Mouse (Mus musculus) neural tube, embryonic 14.5 days (tissue): Measurements from ENCODE around the gene Arid3a. TPM values are rescaled to one million over a fixed set of nuclear protein-coding genes. Genes with fewer than 3 reads are reported as not detected.

Experiments used
- ATAC-seq: fragments of 200-750 bp; cut with Nextera tagmentation; 2 replicates; pipeline ENCODE4 v1.8.0; 2017; ENCODE audit warnings: low read depth, mild to moderate bottlenecking, moderate TSS enrichment, moderate library complexity
- H3K27ac ChIP-seq: fragments of 300-500 bp; sonication (generic); 2 replicates; pipeline ENCODE4 v1.5.1; 2014; ENCODE audit warnings: low read depth, mild to moderate bottlenecking, control low read depth, low read length, moderate library complexity, mixed read lengths
- H3K27me3 ChIP-seq: fragments of 300-500 bp; sonication (generic); 2 replicates; pipeline ENCODE4 v1.6.1; 2014; ENCODE audit warnings: low read length; ENCODE audit not compliant: control insufficient read depth, insufficient read depth
- H3K36me3 ChIP-seq: fragments of 300-500 bp; sonication (generic); 2 replicates; pipeline ENCODE4 v1.6.1; 2014; ENCODE audit warnings: low read length, mixed read lengths; ENCODE audit not compliant: control insufficient read depth, insufficient read depth
- H3K4me1 ChIP-seq: fragments of 300-500 bp; sonication (generic); 2 replicates; pipeline ENCODE4 v1.6.1; 2014; ENCODE audit warnings: low read length; ENCODE audit not compliant: control insufficient read depth, insufficient read depth
- H3K4me2 ChIP-seq: fragments of 300-500 bp; sonication (generic); 2 replicates; pipeline ENCODE4 v1.6.1; 2014; ENCODE audit warnings: mild to moderate bottlenecking, low read depth, low read length, control low read depth
- H3K4me3 ChIP-seq: fragments of 300-500 bp; sonication (generic); 2 replicates; pipeline ENCODE4 v1.5.1; 2014; ENCODE audit warnings: low read depth, low read length, control low read depth, mixed read lengths
- H3K9ac ChIP-seq: fragments of 300-500 bp; sonication (generic); replicated peaks from 2 replicates; pipeline ENCODE4 v1.6.1; 2014; ENCODE audit warnings: low read depth, mild to moderate bottlenecking, control low read depth, low read length, mixed read lengths
- H3K9me3 ChIP-seq: fragments of 300-500 bp; sonication (generic); 2 replicates; pipeline ENCODE4 v1.6.1; 2016; ENCODE audit warnings: low read length; ENCODE audit not compliant: control insufficient read depth
- WGBS: fragments of 180-500 bp; shearing (Covaris S2); extraction: QIAGEN DNeasy Blood & Tissue Kit; methylation state at CpG from one replicate; pipeline ENCODE4 v1.1.7; 2014; 5-methylcytosine and 5-hydroxymethylcytosine counted together
- polyA plus RNA-seq: library from polyadenylated mRNA; unstranded; fragments of >200 nt; fragmentation: Nextera tagmentation; extraction: Ambion mirVana; gene quantifications from 2 replicates; pipeline ENCODE4 v1.2.1, GENCODE M21; 2014

Gene Arid3a
- polyA plus RNA-seq, 1 experiment from 2014 or later = 5.1 TPM

- ATAC-seq = no peak
- 70% methylated on average over 7 of the region's 7 CpGs for WGBS
- Histone ChIP-seq H3K9ac (no peak overlapping the region), H3K27ac (no peak overlapping the region), H3K4me2 (peak overlapping the region; percentile 95; the same call in 1 of the 2 replicates), H3K4me1 (peaks cover 23% of the 10 kb centered on the region), H3K36me3 (peaks cover 9% of the 10 kb centered on the region; the same call in 1 of the 2 replicates), H3K4me3 (peak overlapping the region; percentile 71; the same call in 1 of the 2 replicates), H3K27me3 (peaks cover 27% of the 10 kb centered on the region), H3K9me3 (no peaks in the 10 kb centered on the region)
Measured at GRCm38 (mm10) chr10:79914948-79915596, 11.8 kb upstream of the Arid3a start.

- Histone ChIP-seq H3K4me3 (peak overlapping the region; percentile 71), H3K27ac (peak overlapping the region; percentile 82; the same call in 1 of the 2 replicates), H3K27me3 (peaks cover 37% of the 10 kb centered on the region), H3K9ac (peak overlapping the region; percentile 98), H3K4me1 (peaks cover 25% of the 10 kb centered on the region), H3K9me3 (no peaks in the 10 kb centered on the region), H3K36me3 (peaks cover 6% of the 10 kb centered on the region; the same call in 1 of the 2 replicates), H3K4me2 (peak overlapping the region; percentile 95)
- no peak for ATAC-seq
- WGBS = 12% methylated on average over 8 of the region's 8 CpGs
Measured at GRCm38 (mm10) chr10:79916081-79916480, 10.8 kb upstream of the Arid3a start.

GRCm38 (mm10) chr10:79916808-79917531, 9.9 kb upstream of the Arid3a start, which contains the start of gene Kiss1r:
Gene Kiss1r (plus strand): TSS chr10:79916971.
- Histone ChIP-seq H3K36me3 (no peaks in the 10 kb centered on the region), H3K9ac (peak within 1 kb of the TSS; percentile 98), H3K9me3 (no peaks in the 10 kb centered on the region), H3K4me3 (peak within 1 kb of the TSS; percentile 71), H3K27ac (peak within 1 kb of the TSS; percentile 82), H3K4me2 (peak within 1 kb of the TSS; percentile 95), H3K4me1 (peaks cover 25% of the 10 kb centered on the region), H3K27me3 (peaks cover 45% of the 10 kb centered on the region)
- 1% methylated on average over 42 of the region's 42 CpGs for WGBS
- peak; percentile 86 for ATAC-seq

- H3K9me3 ChIP-seq = no peaks in the 10 kb centered on the region
Measured at GRCm38 (mm10) chr10:79917532-79918100, 9.2 kb upstream of the Arid3a start.

GRCm38 (mm10) chr10:79918231-79919078, 8.4 kb upstream of the Arid3a start:
- Histone ChIP-seq H3K4me2 (peak overlapping the region; percentile 8; the same call in 1 of the 2 replicates), H3K4me1 (peaks cover 25% of the 10 kb centered on the region), H3K36me3 (no peaks in the 10 kb centered on the region), H3K27ac (no peak overlapping the region), H3K4me3 (peak overlapping the region; percentile 9; the same call in 1 of the 2 replicates), H3K9ac (no peak overlapping the region), H3K9me3 (no peaks in the 10 kb centered on the region), H3K27me3 (peaks cover 60% of the 10 kb centered on the region)
- ATAC-seq = no peak
- 2% methylated on average over 35 of the region's 35 CpGs for WGBS

More at GRCm38 (mm10) chr10:79917532-79918100, 9.2 kb upstream of the Arid3a start:
- H3K9ac ChIP-seq = peak overlapping the region; percentile 98
- H3K27me3 ChIP-seq = peaks cover 51% of the 10 kb centered on the region
- H3K4me2 ChIP-seq = peak overlapping the region; percentile 95
- peak overlapping the region; percentile 71; the same call in 1 of the 2 replicates for H3K4me3 ChIP-seq
- 72% methylated on average over 5 of the region's 5 CpGs for WGBS
- H3K36me3 ChIP-seq = no peaks in the 10 kb centered on the region
- H3K27ac ChIP-seq = no peak overlapping the region
- H3K4me1 ChIP-seq = peaks cover 25% of the 10 kb centered on the region
- no peak for ATAC-seq

GRCm38 (mm10) chr10:79919251-79919849, 7.5 kb upstream of the Arid3a start:
- Histone ChIP-seq H3K4me2 (no peak overlapping the region), H3K9ac (no peak overlapping the region), H3K4me1 (peaks cover 22% of the 10 kb centered on the region), H3K9me3 (no peaks in the 10 kb centered on the region), H3K27me3 (peaks cover 60% of the 10 kb centered on the region), H3K4me3 (no peak overlapping the region), H3K27ac (no peak overlapping the region), H3K36me3 (no peaks in the 10 kb centered on the region)
- 2% methylated on average over 21 of the region's 21 CpGs for WGBS
- ATAC-seq = no peak

GRCm38 (mm10) chr10:79920056-79920890, 6.6 kb upstream of the Arid3a start:
- Histone ChIP-seq H3K27me3 (peaks cover 60% of the 10 kb centered on the region), H3K9me3 (no peaks in the 10 kb centered on the region), H3K4me2 (peak overlapping the region; percentile 44; the same call in 1 of the 2 replicates), H3K27ac (no peak overlapping the region), H3K36me3 (no peaks in the 10 kb centered on the region), H3K9ac (0 out of 2 replicates have a peak overlapping the region, but pooled peaks have one; percentile 7), H3K4me1 (peaks cover 16% of the 10 kb centered on the region), H3K4me3 (no peak overlapping the region; the same call in 1 of the 2 replicates)
- no peak for ATAC-seq
- WGBS = 14% methylated on average over 26 of the region's 26 CpGs
